Mouse (Mus musculus) skeletal muscle tissue, adult 2 months (tissue): ENCODE results near the gene Sfi1.
"Not testable (repeated sequence)": the region's sequence is repeated elsewhere in the genome, so short reads cannot be mapped to it uniquely, and the experiment has no call there.

Experiments
- DNase-seq: peaks from one replicate; pipeline ENCODE4 v3.0.0-alpha.2; 2012; ENCODE audit warnings: low read depth, low spot score

Gene Sfi1

GRCm38 (mm10) chr11:3145359-3146165 lies 47.7 kb downstream of the Sfi1 start:
- not testable (repeated sequence) for DNase-seq

- DNase-seq = not testable (repeated sequence)
Observed at GRCm38 (mm10) chr11:3143984-3144383, 49.3 kb downstream of the Sfi1 start.

GRCm38 (mm10) chr11:3142413-3142812 lies 50.9 kb downstream of the Sfi1 start:
- DNase-seq = not testable (repeated sequence)

- DNase-seq = not testable (repeated sequence)
Observed at GRCm38 (mm10) chr11:3140967-3141535, 52.2 kb downstream of the Sfi1 start.

GRCm38 (mm10) chr11:3138323-3138722 lies 54.9 kb downstream of the Sfi1 start:
- DNase-seq = not testable (repeated sequence)

- DNase-seq = not testable (repeated sequence)
Observed at GRCm38 (mm10) chr11:3137279-3137678, 56.0 kb downstream of the Sfi1 start.

DNA sequence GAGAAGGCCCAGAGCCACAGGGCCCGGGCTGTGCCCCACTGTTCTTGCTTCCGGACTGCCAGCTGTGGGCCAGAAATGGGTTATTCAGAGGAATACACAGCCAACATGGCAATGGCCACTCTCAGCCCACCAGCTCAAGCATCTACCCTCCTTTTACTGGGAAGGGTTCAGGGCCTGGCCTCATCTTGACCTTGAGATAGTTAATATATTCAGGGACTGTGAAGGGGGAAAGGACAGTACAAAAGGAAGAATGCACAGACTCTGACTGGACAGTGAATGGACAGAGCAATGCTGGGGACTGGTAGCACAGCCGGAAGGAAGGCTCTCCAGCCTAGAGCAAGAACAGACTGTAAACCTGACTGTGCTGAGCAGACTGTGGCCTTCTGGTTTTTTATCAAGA lies 57.3 kb downstream of the Sfi1 start:
- DNase-seq = not testable (repeated sequence)

GRCm38 (mm10) chr11:3135391-3135790 lies 57.9 kb downstream of the Sfi1 start:
- DNase-seq = not testable (repeated sequence)

DNA sequence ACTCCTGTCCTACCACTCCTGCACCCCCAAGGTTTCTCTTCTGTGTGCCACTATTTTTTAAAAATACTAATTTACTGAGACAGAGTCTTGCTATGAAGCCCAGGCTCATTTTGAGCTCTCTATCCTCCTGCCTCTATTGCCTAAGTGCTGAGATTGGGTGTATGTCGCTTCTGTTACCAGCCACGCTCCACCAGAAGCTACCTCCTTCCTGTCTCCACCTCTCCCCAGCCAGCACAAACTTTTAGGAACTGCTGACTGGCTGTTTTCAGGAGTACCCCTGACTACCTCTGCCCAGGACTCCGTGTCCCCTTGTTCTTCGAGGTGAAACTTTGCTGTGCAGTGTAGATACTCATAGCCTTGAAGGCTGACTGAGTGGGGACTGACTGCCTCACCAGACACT lies 59.9 kb downstream of the Sfi1 start:
- DNase-seq = not testable (repeated sequence)

GRCm38 (mm10) chr11:3132957-3133356 lies 60.3 kb downstream of the Sfi1 start:
- not testable (repeated sequence) for DNase-seq

GRCm38 (mm10) chr11:3132001-3132400 lies 61.3 kb downstream of the Sfi1 start:
- DNase-seq = not testable (repeated sequence)

DNA sequence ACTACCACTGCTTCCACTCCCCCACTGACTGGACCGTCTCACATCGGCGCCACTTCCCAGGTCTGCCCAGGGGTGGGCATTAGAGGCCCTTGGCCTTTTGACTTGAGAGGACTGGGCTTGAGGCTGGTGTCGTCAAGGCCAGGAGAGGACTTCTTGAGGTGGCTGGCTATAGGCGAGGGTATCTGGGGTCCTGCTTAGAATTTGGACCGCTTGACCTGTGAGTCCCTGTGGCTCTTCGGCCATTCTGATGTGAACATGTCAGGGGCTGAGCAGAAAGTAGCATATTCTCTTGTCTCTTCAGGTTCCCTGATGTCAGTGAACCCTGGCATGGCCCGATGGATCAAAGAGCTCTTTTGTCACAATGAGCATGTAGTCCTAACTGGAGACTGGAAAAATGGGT lies 63.4 kb downstream of the Sfi1 start:
- not testable (repeated sequence) for DNase-seq

- not testable (repeated sequence) for DNase-seq
Observed at GRCm38 (mm10) chr11:3129276-3129675, 64.0 kb downstream of the Sfi1 start.

DNA sequence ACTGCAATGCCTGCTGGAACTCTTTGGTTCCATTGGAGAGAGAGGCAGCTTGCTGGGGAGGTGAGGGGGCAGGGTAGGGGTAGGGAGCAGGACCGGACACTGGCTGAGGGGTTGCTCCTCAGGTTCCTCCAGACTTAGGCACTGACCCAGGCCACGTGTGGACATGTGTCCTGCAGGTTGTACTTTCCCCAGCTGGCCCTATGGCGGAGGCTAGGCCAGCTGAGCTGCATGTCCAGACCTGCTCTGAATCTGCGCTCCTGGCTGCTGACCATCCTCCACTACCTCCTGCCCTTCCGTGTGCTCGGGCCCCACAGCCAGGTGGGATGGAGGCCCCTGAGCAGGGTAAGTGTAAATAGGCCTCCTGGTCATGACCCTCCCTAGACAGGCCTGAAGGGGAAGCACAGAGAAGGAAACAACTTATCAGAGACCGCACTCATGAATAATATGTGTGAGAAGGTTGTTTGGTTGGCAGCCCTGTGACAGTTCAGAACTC lies 65.9 kb downstream of the Sfi1 start:
- not testable (repeated sequence) for DNase-seq

DNA sequence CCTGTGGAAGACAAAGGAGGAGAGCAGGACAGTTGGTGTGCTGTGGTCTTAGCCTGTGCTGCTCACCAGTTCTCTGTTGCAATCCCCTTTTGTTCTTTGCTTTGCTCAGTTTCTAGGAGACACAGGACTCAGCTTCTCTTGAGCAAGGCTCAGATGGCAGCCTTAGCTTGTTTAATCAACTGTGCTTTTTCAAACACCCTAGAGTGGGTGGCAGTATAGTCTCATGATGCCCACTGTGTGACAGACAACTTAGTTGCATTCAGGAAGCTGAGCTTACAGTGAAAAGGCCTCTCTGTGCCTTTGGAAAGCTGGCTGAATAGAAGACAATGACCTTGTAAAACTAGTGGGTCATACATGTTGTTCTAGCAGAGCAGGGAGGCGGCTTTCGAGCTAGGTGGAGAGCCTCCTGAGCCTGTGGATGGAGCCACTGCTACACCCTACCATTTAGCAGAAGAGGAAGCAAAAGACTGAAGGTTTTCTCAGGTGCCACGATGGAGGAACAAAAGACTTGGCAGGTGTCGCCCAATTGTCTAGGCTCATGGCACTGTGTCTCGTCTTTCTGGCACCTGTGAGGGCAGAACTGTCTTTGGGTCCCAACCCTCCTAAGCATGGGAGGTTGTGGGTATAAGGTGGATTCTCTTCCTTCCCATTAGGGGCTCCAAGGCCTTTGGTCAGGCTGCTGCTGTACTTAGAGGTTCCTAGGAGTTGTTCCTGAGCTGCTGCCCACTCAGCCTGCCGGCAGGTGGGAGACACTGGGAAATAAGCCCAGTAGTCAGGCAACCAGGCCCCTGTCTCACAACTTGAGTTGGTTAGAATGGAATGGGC lies 66.6 kb downstream of the Sfi1 start:
- not testable (repeated sequence) for DNase-seq

DNA sequence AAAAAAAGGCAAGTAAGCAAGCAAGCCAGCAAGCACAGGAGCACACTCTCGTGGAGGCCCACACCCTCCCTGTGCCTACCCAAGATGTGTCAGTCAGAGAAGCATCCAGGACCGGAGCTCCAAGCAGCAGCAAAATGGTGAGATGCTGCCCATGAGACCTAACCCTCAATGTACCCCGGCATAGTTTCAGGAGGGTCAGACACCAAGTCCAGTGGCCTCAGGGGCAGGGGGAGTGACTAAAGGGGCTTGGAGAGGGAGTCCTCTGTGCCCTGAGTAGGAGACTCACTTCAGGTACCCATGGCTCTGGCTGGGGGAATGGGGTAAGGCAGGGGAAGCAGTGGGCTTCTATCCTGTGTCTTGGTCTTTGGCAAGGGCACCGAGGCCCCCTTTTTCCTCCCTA lies 67.3 kb downstream of the Sfi1 start:
- not testable (repeated sequence) for DNase-seq

DNA sequence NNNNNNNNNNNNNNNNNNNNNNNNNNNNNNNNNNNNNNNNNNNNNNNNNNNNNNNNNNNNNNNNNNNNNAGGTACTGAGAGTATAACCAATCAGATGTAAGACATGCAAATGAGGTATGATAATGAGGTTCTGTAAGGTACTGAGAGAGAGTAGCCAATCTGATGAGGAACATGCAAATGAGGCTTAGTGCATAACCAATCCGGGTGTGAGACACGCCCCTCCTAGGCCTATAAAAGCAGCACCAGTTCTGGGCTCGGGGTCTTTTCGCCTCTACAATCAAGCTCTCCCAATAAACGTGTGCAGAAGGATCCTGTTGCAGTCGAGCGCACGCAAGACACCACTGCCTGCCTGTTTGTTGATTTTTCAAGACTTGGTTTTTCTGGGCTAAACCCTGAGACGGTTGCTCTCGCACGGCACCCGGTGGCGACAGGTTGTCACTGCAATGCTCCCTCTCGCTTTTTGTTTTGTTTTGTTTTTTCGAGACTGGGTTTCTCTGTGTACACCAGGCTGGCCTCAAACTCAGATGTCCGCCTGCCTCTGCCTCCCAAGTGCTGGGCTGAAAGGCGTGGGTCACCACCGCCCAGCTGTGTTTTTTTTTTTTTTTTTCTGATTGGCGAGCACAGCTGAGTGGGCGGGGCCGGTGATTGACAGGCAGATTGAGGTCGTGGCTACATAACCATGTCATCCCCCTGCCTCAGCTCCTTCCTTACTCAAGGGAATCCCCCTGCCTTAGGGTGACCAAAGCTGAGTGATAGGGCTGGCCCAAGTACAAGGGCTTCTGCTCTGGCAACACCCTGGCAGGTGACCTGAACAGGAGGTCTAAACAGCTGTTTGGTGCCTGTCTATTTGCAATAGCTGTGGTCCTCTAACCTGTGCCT lies 68.1 kb downstream of the Sfi1 start:
- not testable (repeated sequence) for DNase-seq

GRCm38 (mm10) chr11:3114403-3114802 lies 78.9 kb downstream of the Sfi1 start:
- DNase-seq = no peak

- no peak for DNase-seq
Observed at GRCm38 (mm10) chr11:3106154-3106553, 87.1 kb downstream of the Sfi1 start.

DNA sequence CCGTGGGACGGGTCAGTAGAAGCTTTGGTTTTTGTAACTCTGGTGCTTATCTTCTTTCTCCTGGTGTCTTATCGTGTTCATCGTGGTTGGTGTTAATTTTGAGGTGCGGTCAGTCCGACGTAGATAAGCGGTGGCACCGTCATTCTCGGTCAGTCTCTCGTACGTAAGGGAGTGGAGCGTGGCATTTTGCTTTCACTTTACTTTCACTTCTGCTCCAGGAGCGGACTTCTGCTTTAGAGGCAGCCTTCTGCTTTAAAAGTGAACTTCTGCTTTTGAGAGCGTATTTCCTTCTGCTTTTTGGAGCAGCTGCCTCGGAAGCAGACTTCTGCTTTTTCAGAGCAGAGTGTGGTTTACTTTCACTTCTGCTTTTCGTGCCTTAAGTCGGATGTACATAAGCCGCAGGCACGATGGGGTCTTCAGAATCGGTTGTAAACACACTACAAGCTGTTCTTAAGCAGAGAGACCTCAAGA lies 88.0 kb downstream of the Sfi1 start:
- DNase-seq = peak; percentile 61
